In the genomic region with DNA sequence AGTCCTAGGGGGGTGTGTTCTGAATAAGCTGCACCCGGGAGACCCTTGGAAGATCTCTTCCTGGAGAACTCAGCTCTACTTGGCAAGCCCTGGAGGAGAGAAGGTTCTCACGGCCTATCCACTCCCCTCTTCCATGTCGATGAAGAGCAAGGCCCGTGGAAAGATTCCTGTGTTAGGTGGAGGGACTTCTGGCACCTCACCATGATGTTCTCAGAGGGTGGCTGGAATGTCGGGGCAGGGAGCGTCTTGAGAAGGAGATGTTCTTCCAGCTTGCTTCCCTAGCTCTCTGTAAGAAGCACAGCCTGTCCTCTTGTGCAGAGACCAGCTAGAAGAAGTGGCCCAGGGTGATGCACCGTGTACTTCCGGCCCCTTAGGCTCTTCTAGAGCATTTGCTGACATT, we compare ENCODE assay signal across 24 mouse cellular contexts.
DNase-seq lines count a peak whose midpoint lies in the region; ATAC-seq and TF ChIP-seq lines count a peak whose summit lies in the region.
"Had no signal": no experiment of that assay in that cellular context is flagged by ENCODE, and none has a peak within 500 bp of the region (broad histone marks: within the 10 kb centered on the region; RNA-seq: fewer than 3 reads in every experiment).

No protein-coding gene starts in this region.

- intact Hi-C loops in gastrocnemius, adult 2 months (cut with DNase I) = no loop called here
- intact Hi-C loops in left cerebral cortex, adult 2 months (cut with DNase I) = no loop called here

- H3K4me1 ChIP-seq in cerebellum, adult 2 months (ENCODE audit: control insufficient read depth, insufficient read depth, low read length) = peaks cover 21% of the 10 kb centered on the region
- H3K4me1 ChIP-seq: embryonic facial prominence, embryonic 10.5 days; embryonic facial prominence, embryonic 13.5 days; forebrain, embryonic 12.5 days; forebrain, embryonic 15.5 days; intestine, embryonic 15.5 days had no signal

- TF ChIP-seq POLR2A in cerebellum, adult 2 months (IDR thresholded peaks at IDR 0.05; ENCODE audit: borderline replicate concordance, insufficient read depth, low read length) = no peak

- no peak for ATAC-seq in activated CD4-positive, CD25-positive, alpha-beta regulatory T cell, adult 4 months
- ATAC-seq: forebrain, embryonic 15.5 days; hindbrain, embryonic 16.5 days; intestine, embryonic 15.5 days had no signal

- WGBS in cerebellum, adult 2 months = 32% methylated on average over 8 of the region's 8 CpGs

- peak overlapping the region; percentile 81; the same call in 1 of the 2 replicates for H3K27ac ChIP-seq in cerebellum, adult 2 months (ENCODE audit: insufficient read depth, low read length)
- H3K27ac ChIP-seq in gastrocnemius, adult 2 months = peak overlapping the region; percentile 59
- H3K27ac ChIP-seq in left cerebral cortex, adult 2 months = peak overlapping the region; percentile 59
- H3K27ac ChIP-seq: embryonic facial prominence, embryonic 10.5 days; embryonic facial prominence, embryonic 13.5 days; forebrain, embryonic 12.5 days; forebrain, embryonic 15.5 days; hindbrain, embryonic 10.5 days; hindbrain, embryonic 13.5 days; intestine, embryonic 15.5 days had no signal

- TF ChIP-seq CTCF in cerebellum, adult 2 months (IDR thresholded peaks at IDR 0.05; ENCODE audit: borderline replicate concordance, insufficient read depth, low read depth, low read length) = no peak
- no peak for TF ChIP-seq CTCF in gastrocnemius, adult 2 months (IDR thresholded peaks at IDR 0.05)
- TF ChIP-seq CTCF in left cerebral cortex, adult 2 months (IDR thresholded peaks at IDR 0.05) = no peak

- no peak overlapping the region for H3K4me3 ChIP-seq in cerebellum, adult 2 months (replicated peaks; ENCODE audit: insufficient read depth, low read depth, low read length)
- H3K4me3 ChIP-seq in gastrocnemius, adult 2 months = no peak overlapping the region
- H3K4me3 ChIP-seq in left cerebral cortex, adult 2 months = no peak overlapping the region
- H3K4me3 ChIP-seq: embryonic facial prominence, embryonic 10.5 days; embryonic facial prominence, embryonic 13.5 days; erythroblast, embryonic 14.5 days; forebrain, embryonic 12.5 days; forebrain, embryonic 15.5 days; hindbrain, embryonic 10.5 days; hindbrain, embryonic 13.5 days; intestine, embryonic 15.5 days had no signal

- H3K27me3 ChIP-seq in cerebellum, adult 2 months (ENCODE audit: control insufficient read depth, insufficient read depth, low read length) = no peaks in the 10 kb centered on the region
- H3K27me3 ChIP-seq: embryonic facial prominence, embryonic 13.5 days; forebrain, embryonic 12.5 days; forebrain, embryonic 15.5 days; hindbrain, embryonic 13.5 days; intestine, embryonic 15.5 days had no signal

- DNase-seq in cerebellum, adult 2 months = no peak
- DNase-seq in cerebellum, postnatal 14 days = no peak
- DNase-seq in gastrocnemius, adult 2 months = peak; percentile 43
- DNase-seq in gastrocnemius, postnatal 10 days = no peak
- no peak for DNase-seq in left cerebral cortex, adult 2 months (ENCODE audit: extremely low spot score in 1 of 2, low spot score in 2 of 2)
- no peak for DNase-seq in left cerebral cortex, adult 11 months (ENCODE audit: low spot score)
- DNase-seq in testis, postnatal 10 days (ENCODE audit: low spot score) = peak; percentile 46
- DNase-seq: adrenal gland, postnatal 14 days; cerebellum, adult 11-12 months; cerebellum, adult 9-11 months; cerebellum, postnatal 36 days; embryo, embryonic 11 days; heart, postnatal 36 days; kidney, adult 11 months had no signal

Comparison
In these comparisons a context has a peak if more than half of its experiments do, and no peak if none do; other contexts are left out.
1. DNase-seq: peak in gastrocnemius, adult 2 months (single experiment) and testis, postnatal 10 days (single experiment); none in cerebellum, adult 2 months (0 of 2), cerebellum, postnatal 14 days (0 of 2), gastrocnemius, postnatal 10 days (single experiment), left cerebral cortex, adult 2 months (0 of 2) and left cerebral cortex, adult 11 months (single experiment).
2. Peak in every context shown above with its lines, with median percentiles within 50 percentile points of each other: H3K27ac ChIP-seq.